ENCODE assay signal across 22 mouse cellular contexts in the genomic region with DNA sequence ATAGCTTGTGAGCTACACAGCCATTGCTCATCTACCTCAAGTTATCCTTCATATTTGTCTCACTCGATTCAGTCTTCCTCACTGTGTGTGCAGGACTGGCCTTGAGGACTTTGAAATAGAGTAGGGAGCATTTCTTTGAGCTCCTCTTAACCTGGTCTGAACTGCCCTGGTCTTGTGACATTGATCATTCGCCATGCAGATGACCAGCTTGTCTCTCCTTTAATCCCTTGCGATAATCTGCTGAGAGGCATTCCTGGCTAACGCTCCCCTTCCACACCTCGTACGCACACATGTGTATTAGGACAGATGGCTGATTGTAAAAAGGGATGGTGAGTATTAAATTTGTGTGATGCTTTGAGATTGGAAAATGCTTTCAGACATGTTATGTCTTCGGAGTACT.
DNase-seq lines count a peak whose midpoint lies in the region; ATAC-seq and TF ChIP-seq lines count a peak whose summit lies in the region.
"Had no signal": no experiment of that assay in that cellular context is flagged by ENCODE, and none has a peak within 500 bp of the region (broad histone marks: within the 10 kb centered on the region; RNA-seq: fewer than 3 reads in every experiment).

No protein-coding gene starts in this region.

- no peak for ATAC-seq in heart, embryonic 11.5 days (replicated peaks; ENCODE audit: insufficient number of reproducible peaks, low FRiP score, low TSS enrichment)
- no peak for ATAC-seq in liver, postnatal 0 days
- ATAC-seq: activated CD4-positive, CD25-positive, alpha-beta regulatory T cell, adult 4 months; forebrain, embryonic 13.5 days; midbrain, embryonic 16.5 days had no signal

- no peak overlapping the region for H3K4me2 ChIP-seq in heart, embryonic 11.5 days
- peak overlapping the region; percentile 49 for H3K4me2 ChIP-seq in liver, postnatal 0 days (ENCODE audit: low read depth, low read length)
- H3K4me2 ChIP-seq: embryonic facial prominence, embryonic 12.5 days; forebrain, embryonic 13.5 days; hindbrain, embryonic 14.5 days; lung, embryonic 14.5 days had no signal

- H3K79me2 ChIP-seq in heart, adult 2 months (replicated peaks; ENCODE audit: control insufficient read depth, insufficient read depth, low read length): peaks cover 5% of the 10 kb centered on the region; the same call in 1 of the 2 replicates

- H3K9ac ChIP-seq in heart, adult 2 months (ENCODE audit: low read depth, low read length): no peak overlapping the region
- no peak overlapping the region for H3K9ac ChIP-seq in heart, embryonic 11.5 days (ENCODE audit: low read depth, low read length)
- no peak overlapping the region for H3K9ac ChIP-seq in liver, postnatal 0 days (replicated peaks)
- H3K9ac ChIP-seq: embryonic facial prominence, embryonic 12.5 days; forebrain, embryonic 13.5 days; hindbrain, embryonic 14.5 days; lung, embryonic 14.5 days had no signal

- no peak for TF ChIP-seq CTCF in heart, adult 2 months (IDR thresholded peaks at IDR 0.05)
- no peak for TF ChIP-seq CTCF in kidney, adult 2 months (conservative IDR thresholded peaks at IDR 0.05; ENCODE audit: insufficient read depth, insufficient read length, low read depth, low read length)
- no peak for TF ChIP-seq CTCF in liver, postnatal 0 days (IDR thresholded peaks at IDR 0.05; ENCODE audit: low read depth)

- 69% methylated on average over 7 of the region's 7 CpGs for WGBS in heart, adult 2 months
- WGBS in heart, embryonic 11.5 days (ENCODE audit: insufficient replicate concordance): 83% methylated on average over 7 of the region's 7 CpGs
- 47% methylated on average over 7 of the region's 7 CpGs for WGBS in kidney, adult 2 months
- 81% methylated on average over 7 of the region's 7 CpGs for WGBS in liver, postnatal 0 days (ENCODE audit: insufficient replicate concordance)

- TF ChIP-seq EP300 in heart, adult 2 months (IDR thresholded peaks at IDR 0.05; ENCODE audit: insufficient read depth, low read depth, low read length): no peak
- TF ChIP-seq EP300 in liver, postnatal 0 days (IDR thresholded peaks at IDR 0.05; ENCODE audit: low read depth): no peak

- no peaks in the 10 kb centered on the region for H3K27me3 ChIP-seq in heart, adult 2 months (ENCODE audit: control insufficient read depth, insufficient read depth, low read length)
- H3K27me3 ChIP-seq in heart, embryonic 11.5 days (ENCODE audit: control insufficient read depth, insufficient read depth, low read length): no peaks in the 10 kb centered on the region
- H3K27me3 ChIP-seq in kidney, adult 2 months (replicated peaks; ENCODE audit: control insufficient read depth, insufficient read depth, low read length): no peaks in the 10 kb centered on the region
- H3K27me3 ChIP-seq in liver, postnatal 0 days (ENCODE audit: insufficient read depth, low read length): no peaks in the 10 kb centered on the region
- H3K27me3 ChIP-seq: embryonic facial prominence, embryonic 12.5 days; forebrain, embryonic 13.5 days had no signal

- H3K27ac ChIP-seq in heart, adult 2 months: peak overlapping the region; percentile 84
- H3K27ac ChIP-seq in heart, embryonic 11.5 days (ENCODE audit: low read depth, low read length): no peak overlapping the region
- peak overlapping the region; percentile 82 for H3K27ac ChIP-seq in kidney, adult 2 months (ENCODE audit: insufficient read depth, low read depth, low read length)
- H3K27ac ChIP-seq in liver, postnatal 0 days (ENCODE audit: low read depth): no peak overlapping the region; the same call in 1 of the 2 replicates
- H3K27ac ChIP-seq: embryonic facial prominence, embryonic 12.5 days; forebrain, embryonic 13.5 days; hindbrain, embryonic 14.5 days had no signal

- TF ChIP-seq POLR2A in heart, adult 2 months (IDR thresholded peaks at IDR 0.05; ENCODE audit: insufficient read depth, low read depth, low read length): no peak
- no peak for TF ChIP-seq POLR2A in kidney, adult 2 months (IDR thresholded peaks at IDR 0.05; ENCODE audit: low read depth, low read length)

- DNase-seq in heart, adult 2 months: no peak
- peak; percentile 46 for DNase-seq in kidney, adult 2 months
- DNase-seq in kidney, postnatal 4 days: no peak
- DNase-seq in liver, postnatal 0 days: no peak
- no peak for DNase-seq in liver
- no peak for DNase-seq in spleen, postnatal 10 days (ENCODE audit: low spot score in 2 of 2)
- DNase-seq: adrenal gland, postnatal 10 days; cerebellum, adult 9-11 months; gastrocnemius, postnatal 14 days; heart, postnatal 14 days; lung, embryonic 14.5 days; lung, postnatal 36 days; right cerebral cortex, adult 18-20 months had no signal

- no peaks in the 10 kb centered on the region for H3K9me3 ChIP-seq in heart, embryonic 11.5 days (replicated peaks; ENCODE audit: control insufficient read depth, low read length)
- H3K9me3 ChIP-seq in liver, postnatal 0 days (ENCODE audit: low read length): no peaks in the 10 kb centered on the region
- H3K9me3 ChIP-seq: embryonic facial prominence, embryonic 12.5 days; forebrain, embryonic 13.5 days; G1E had no signal

- H3K4me1 ChIP-seq in heart, adult 2 months (ENCODE audit: control insufficient read depth, insufficient read depth, low read length): peaks cover 27% of the 10 kb centered on the region
- peaks cover 47% of the 10 kb centered on the region for H3K4me1 ChIP-seq in heart, embryonic 11.5 days (ENCODE audit: control insufficient read depth, insufficient read depth, low read length)
- H3K4me1 ChIP-seq in kidney, adult 2 months (ENCODE audit: control insufficient read depth, insufficient read depth, low read length): peaks cover 23% of the 10 kb centered on the region
- peaks cover 9% of the 10 kb centered on the region for H3K4me1 ChIP-seq in liver, postnatal 0 days (ENCODE audit: insufficient read depth)

- H3K4me3 ChIP-seq in heart, adult 2 months: peak overlapping the region; percentile 55
- no peak overlapping the region for H3K4me3 ChIP-seq in heart, embryonic 11.5 days (ENCODE audit: low read depth, low read length)
- H3K4me3 ChIP-seq in kidney, adult 2 months (ENCODE audit: insufficient read depth, low read depth, low read length): peak overlapping the region; percentile 9; the same call in 1 of the 2 replicates
- no peak overlapping the region for H3K4me3 ChIP-seq in liver, postnatal 0 days (ENCODE audit: low read depth, low read length)
- H3K4me3 ChIP-seq: embryonic facial prominence, embryonic 12.5 days; erythroblast, embryonic 14.5 days; forebrain, embryonic 13.5 days; layer of hippocampus, adult 2 months had no signal

- intact Hi-C loops in heart, adult 2 months (cut with DNase I): no loop called here

- peaks cover 26% of the 10 kb centered on the region for H3K36me3 ChIP-seq in heart, adult 2 months (ENCODE audit: control insufficient read depth, insufficient read depth, low read length)
- no peaks in the 10 kb centered on the region for H3K36me3 ChIP-seq in heart, embryonic 11.5 days (ENCODE audit: control insufficient read depth, insufficient read depth, low read length)
- no peaks in the 10 kb centered on the region for H3K36me3 ChIP-seq in kidney, adult 2 months (ENCODE audit: control insufficient read depth, insufficient read depth, low read length)
- H3K36me3 ChIP-seq in liver, postnatal 0 days (replicated peaks; ENCODE audit: insufficient read depth, low read length): no peaks in the 10 kb centered on the region
- H3K36me3 ChIP-seq: embryonic facial prominence, embryonic 12.5 days; G1E had no signal

Comparison
In these comparisons a context has a peak if more than half of its experiments do, and no peak if none do; other contexts are left out.
1. H3K27ac ChIP-seq: peak in heart, adult 2 months (single experiment) and kidney, adult 2 months (single experiment); none in heart, embryonic 11.5 days (single experiment) and liver, postnatal 0 days (single experiment).
2. H3K4me3 ChIP-seq: peak in heart, adult 2 months (single experiment) and kidney, adult 2 months (single experiment); none in heart, embryonic 11.5 days (single experiment) and liver, postnatal 0 days (single experiment).